ENCODE assay signal across 11 mouse cellular contexts in the genomic region with DNA sequence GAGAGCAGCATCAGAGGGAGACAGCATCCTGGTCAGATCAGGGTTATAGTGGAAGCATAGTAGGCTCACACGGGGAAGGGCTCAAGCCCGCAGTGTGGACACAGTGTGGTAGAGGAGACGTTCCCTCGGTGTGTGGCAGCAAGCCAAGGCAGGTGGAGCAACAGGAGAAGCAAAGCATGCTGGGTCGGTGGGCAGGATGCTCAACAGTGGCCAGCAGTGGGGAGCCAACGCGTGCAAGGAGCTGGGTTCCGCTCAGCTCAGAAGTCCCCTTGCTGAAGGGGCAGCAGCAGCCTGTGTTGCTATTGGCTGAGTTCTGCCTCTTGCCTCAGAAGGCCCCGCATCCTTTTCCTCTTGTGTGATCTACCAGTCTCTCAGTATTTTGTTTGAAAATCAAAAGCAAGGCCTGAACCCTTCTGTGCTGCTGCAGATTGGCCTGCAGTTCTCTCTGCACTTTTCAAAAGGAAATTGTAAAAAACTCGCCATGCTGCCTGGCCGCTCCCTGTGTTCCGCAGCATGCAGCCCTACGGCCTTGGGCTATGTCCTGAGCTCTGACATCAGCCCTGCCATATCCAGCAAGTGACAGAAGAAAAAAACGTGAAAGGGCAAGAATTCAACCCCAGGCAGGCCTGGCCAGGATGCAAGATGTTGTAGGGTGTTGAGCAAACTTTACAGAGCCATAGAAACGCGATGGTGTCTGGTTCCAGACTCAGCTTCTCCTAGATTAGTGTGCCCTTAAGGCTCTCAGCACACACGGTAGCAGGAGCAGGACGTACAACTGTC.
A peak's percentile ranks its signal among the peaks of the same experiment; 100 is the strongest.
DNase-seq lines count a peak whose midpoint lies in the region; ATAC-seq and TF ChIP-seq lines count a peak whose summit lies in the region.
"Had no signal": no experiment of that assay in that cellular context is flagged by ENCODE, and none has a peak within 500 bp of the region (broad histone marks: within the 10 kb centered on the region; RNA-seq: fewer than 3 reads in every experiment).

No protein-coding gene starts in this region.

- H3K4me2 ChIP-seq in lung, embryonic 16.5 days (ENCODE audit: low read depth, low read length), result no peak overlapping the region
- H3K4me2 ChIP-seq in lung, postnatal 0 days (replicated peaks; ENCODE audit: low read depth, low read length), result no peak overlapping the region
- no peak overlapping the region for H3K4me2 ChIP-seq in limb, embryonic 14.5 days (replicated peaks; ENCODE audit: low read depth, low read length, severe bottlenecking)
- H3K4me2 ChIP-seq: intestine, embryonic 15.5 days; liver, embryonic 15.5 days had no signal

- intact Hi-C loops in heart, postnatal 36 days (cut with DNase I), result no loop called here

- H3K9ac ChIP-seq in lung, embryonic 16.5 days (ENCODE audit: low read length), result no peak overlapping the region
- no peak overlapping the region for H3K9ac ChIP-seq in lung, postnatal 0 days (replicated peaks; ENCODE audit: low read depth)
- H3K9ac ChIP-seq in limb, embryonic 14.5 days (ENCODE audit: low read depth, low read length, severe bottlenecking), result 0 out of 2 replicates have a peak overlapping the region, but pooled peaks have one; percentile 2
- H3K9ac ChIP-seq: intestine, embryonic 15.5 days; liver, embryonic 15.5 days had no signal

- no peaks in the 10 kb centered on the region for H3K36me3 ChIP-seq in lung, embryonic 16.5 days (ENCODE audit: control insufficient read depth, insufficient read depth, low read length)
- H3K36me3 ChIP-seq in lung, postnatal 0 days (ENCODE audit: insufficient read depth, low read length), result no peaks in the 10 kb centered on the region
- no peaks in the 10 kb centered on the region for H3K36me3 ChIP-seq in limb, embryonic 14.5 days (ENCODE audit: control insufficient read depth, insufficient read depth, low read length)
- H3K36me3 ChIP-seq: intestine, embryonic 15.5 days; liver, embryonic 15.5 days had no signal

- TF ChIP-seq EP300 in lung, postnatal 0 days (IDR thresholded peaks at IDR 0.05), result no peak

- ATAC-seq in lung, embryonic 16.5 days (ENCODE audit: low read depth), result 0 out of 2 replicates have a peak, but pooled peaks have one; percentile 43
- ATAC-seq in lung, postnatal 0 days, result no peak
- no peak for ATAC-seq in limb, embryonic 14.5 days (ENCODE audit: low FRiP score, low read depth)
- ATAC-seq: intestine, embryonic 15.5 days had no signal

- TF ChIP-seq CTCF in lung, postnatal 0 days (IDR thresholded peaks at IDR 0.05), result no peak

- H3K4me1 ChIP-seq in lung, embryonic 16.5 days (replicated peaks; ENCODE audit: control insufficient read depth, insufficient read depth, low read length), result no peaks in the 10 kb centered on the region
- H3K4me1 ChIP-seq in lung, postnatal 0 days (ENCODE audit: insufficient read depth, low read depth, low read length), result no peaks in the 10 kb centered on the region
- H3K4me1 ChIP-seq in limb, embryonic 14.5 days (ENCODE audit: control insufficient read depth, insufficient read depth, low read length), result no peaks in the 10 kb centered on the region
- H3K4me1 ChIP-seq: liver, embryonic 15.5 days had no signal

- DNase-seq in adrenal gland, adult (ENCODE audit: inconsistent age in 2 of 2, low spot score in 1 of 2), result peak; percentile 40 to 54
- no peak for DNase-seq in adrenal gland, adult 18-20 months (ENCODE audit: low spot score in 2 of 2)
- DNase-seq in lung, postnatal 0 days (ENCODE audit: low spot score), result no peak
- peak; percentile 12 for DNase-seq in adrenal gland, postnatal 25 days
- DNase-seq in limb, embryonic 14.5 days (ENCODE audit: low spot score), result no peak
- no peak for DNase-seq in urinary bladder, postnatal 14 days (ENCODE audit: low spot score)
- DNase-seq in heart, postnatal 36 days, result no peak
- DNase-seq: cerebellum, adult 11 months had no signal

- no peak for TF ChIP-seq POLR2A in limb, embryonic 14.5 days (IDR thresholded peaks at IDR 0.05; ENCODE audit: borderline replicate concordance, extremely low read depth, insufficient read depth, insufficient read length)

- no peak overlapping the region for H3K27ac ChIP-seq in lung, embryonic 16.5 days (ENCODE audit: low read length)
- no peak overlapping the region for H3K27ac ChIP-seq in lung, postnatal 0 days (ENCODE audit: low read length)
- H3K27ac ChIP-seq in limb, embryonic 14.5 days (replicated peaks; ENCODE audit: low read depth, low read length), result no peak overlapping the region
- H3K27ac ChIP-seq: intestine, embryonic 15.5 days; liver, embryonic 15.5 days had no signal

- WGBS in lung, embryonic 16.5 days, result 54% methylated on average over 18 of the region's 18 CpGs
- WGBS in lung, postnatal 0 days, result 55% methylated on average over 18 of the region's 18 CpGs
- 31% methylated on average over 18 of the region's 18 CpGs for WGBS in limb, embryonic 14.5 days

- H3K9me3 ChIP-seq in lung, embryonic 16.5 days (ENCODE audit: control insufficient read depth, low read length), result no peaks in the 10 kb centered on the region
- H3K9me3 ChIP-seq in lung, postnatal 0 days (ENCODE audit: low read length), result no peaks in the 10 kb centered on the region
- H3K9me3 ChIP-seq in limb, embryonic 14.5 days (ENCODE audit: control insufficient read depth, low read length), result no peaks in the 10 kb centered on the region
- H3K9me3 ChIP-seq: intestine, embryonic 15.5 days; liver, embryonic 15.5 days had no signal

- no peak overlapping the region for H3K4me3 ChIP-seq in lung, embryonic 16.5 days (ENCODE audit: low read length)
- H3K4me3 ChIP-seq in lung, postnatal 0 days (ENCODE audit: low read depth, low read length), result no peak overlapping the region
- no peak overlapping the region for H3K4me3 ChIP-seq in limb, embryonic 14.5 days (replicated peaks; ENCODE audit: low read length)
- H3K4me3 ChIP-seq: intestine, embryonic 15.5 days; liver, embryonic 15.5 days had no signal

- no peaks in the 10 kb centered on the region for H3K27me3 ChIP-seq in lung, embryonic 16.5 days (ENCODE audit: control insufficient read depth, insufficient read depth, low read depth, low read length)
- H3K27me3 ChIP-seq in lung, postnatal 0 days (replicated peaks; ENCODE audit: insufficient read depth, low read length), result no peaks in the 10 kb centered on the region
- H3K27me3 ChIP-seq in limb, embryonic 14.5 days (ENCODE audit: control insufficient read depth, insufficient read depth, low read length), result no peaks in the 10 kb centered on the region
- H3K27me3 ChIP-seq: intestine, embryonic 15.5 days; liver, embryonic 15.5 days had no signal

Comparison
In these comparisons a context has a peak if more than half of its experiments do, and no peak if none do; other contexts are left out.
1. DNase-seq: peak in adrenal gland, adult (2 of 2) and adrenal gland, postnatal 25 days (single experiment); none in adrenal gland, adult 18-20 months (0 of 2), lung, postnatal 0 days (single experiment), limb, embryonic 14.5 days (single experiment), urinary bladder, postnatal 14 days (single experiment) and heart, postnatal 36 days (0 of 2).